Mouse (Mus musculus) kidney, adult 18-20 months (tissue): ENCODE results near the gene Sorbs1.

Experiments
- DNase-seq: peaks from one replicate; pipeline ENCODE4 v3.0.0; 2021

Sorbs1 gene

DNA sequence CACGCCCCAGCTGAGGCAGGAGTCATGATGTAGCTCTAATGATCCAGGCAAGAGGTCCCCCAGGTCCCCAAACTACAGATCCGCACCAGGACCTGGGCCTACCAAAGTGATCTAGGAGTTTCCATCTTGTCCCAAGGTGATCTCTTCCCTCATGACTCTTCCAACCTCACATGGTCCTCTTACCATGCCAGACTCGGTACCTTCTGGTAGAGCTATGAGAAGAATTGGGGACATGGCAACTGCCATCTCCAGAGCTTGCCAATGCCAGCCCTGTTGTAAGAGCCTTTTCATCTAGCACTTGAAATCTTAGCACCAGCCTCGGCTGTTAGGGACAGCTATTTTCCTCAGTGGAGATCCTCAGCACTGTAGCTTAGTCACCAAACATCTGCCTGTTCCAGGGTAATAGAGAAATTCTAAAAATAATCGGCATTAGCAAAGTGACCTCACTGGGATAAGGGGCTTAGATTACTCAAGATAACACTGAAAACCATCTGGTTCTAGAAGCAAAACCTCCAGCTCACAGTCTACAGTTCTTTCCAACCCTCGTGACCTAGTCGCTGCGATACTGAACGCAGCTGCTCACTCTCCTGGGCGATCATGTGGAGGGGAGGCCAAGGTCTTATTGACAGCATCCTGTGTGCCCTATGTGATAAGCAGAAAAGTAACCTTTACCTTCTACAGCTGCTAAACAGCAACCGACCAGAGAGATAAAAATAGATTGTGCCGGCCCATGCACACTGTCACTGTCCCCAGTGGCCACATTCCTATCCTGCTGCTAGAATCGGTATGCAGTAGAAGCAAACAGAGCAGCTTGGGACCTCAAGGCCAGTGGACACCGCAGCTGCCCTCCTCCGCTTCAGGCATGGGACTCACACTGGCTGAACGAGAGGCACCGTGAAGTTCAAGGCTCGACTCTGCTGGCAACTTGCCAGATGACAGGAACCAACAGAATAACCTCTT, 143.4 kb downstream of the Sorbs1 start:
- no peak for DNase-seq

DNA sequence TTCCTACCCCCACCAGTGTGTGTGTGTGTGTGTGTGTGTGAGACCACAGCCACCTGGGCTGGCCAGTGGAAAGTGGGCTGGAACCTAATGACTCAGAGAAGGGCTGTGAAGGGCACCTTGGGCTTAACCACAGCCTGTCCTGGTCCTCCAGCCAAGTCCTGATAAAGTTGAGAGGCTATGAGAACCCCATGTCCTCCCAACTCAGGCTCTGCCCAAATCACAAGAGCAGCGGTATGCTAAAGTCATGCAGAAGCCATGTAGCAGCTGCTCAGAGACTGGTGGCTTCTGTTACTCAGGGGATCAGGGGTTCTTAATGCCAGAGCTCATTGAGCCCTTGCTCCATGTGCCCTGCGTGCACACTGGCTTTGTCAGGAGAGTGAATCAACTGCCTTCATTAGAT, 145.1 kb downstream of the Sorbs1 start:
- no peak for DNase-seq

DNA sequence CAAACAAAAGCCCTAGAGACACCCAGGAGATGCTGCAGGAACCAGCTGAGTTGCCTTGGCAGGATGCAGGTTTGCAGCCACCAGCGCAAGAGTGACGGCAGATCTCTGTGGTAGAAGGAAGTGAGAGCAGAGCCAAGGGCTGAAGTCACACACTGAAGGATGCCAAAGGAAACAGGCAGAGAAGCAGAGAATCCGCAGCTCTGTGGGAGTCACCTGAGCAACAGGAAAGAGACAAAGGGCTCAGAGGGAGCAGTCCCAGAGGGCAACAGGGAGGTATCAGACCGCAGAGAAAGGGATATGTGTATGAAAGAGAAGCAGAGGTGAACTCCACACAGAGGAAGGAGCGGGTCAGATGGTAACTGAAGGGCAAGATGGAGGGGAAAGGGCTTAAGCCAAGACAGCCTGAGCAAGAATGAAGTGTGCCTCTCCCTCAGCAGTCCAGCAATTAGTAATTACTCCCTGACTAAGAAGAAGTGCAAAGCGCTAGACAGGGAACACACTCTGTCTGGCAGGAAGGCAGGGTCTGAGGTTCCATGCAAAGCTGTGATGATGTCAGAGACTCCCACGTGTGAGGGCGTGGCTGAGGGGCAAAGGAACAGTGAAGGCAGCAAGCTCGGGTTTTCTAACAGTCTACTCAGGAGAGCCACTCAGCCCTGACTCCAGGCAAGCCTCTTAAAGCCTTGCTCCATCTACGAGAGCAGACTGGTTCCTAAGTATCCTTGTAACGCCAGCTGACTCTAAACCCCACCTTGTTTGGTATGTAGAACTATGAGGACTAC, 147.2 kb downstream of the Sorbs1 start:
- peak; percentile 60 for DNase-seq

DNA sequence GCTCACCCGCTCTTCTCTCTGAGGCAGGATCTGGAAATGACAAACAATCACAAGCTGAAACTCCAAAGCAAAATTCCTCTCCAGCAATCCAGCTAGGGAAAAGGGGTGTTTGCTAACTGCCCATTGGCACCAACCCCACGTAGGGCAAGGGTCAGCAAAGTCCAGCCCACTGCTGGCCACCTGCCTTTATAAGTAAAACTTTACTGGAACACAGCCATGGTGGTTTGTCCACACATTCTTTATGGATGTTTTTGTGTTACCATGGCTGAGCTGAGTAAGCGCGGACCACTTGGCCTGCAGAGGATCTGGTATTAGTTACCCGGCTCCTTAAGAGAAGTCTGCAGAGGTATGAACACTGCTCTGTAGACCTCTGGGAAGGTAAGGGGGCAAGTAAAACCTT, 148.4 kb downstream of the Sorbs1 start:
- DNase-seq, result peak; percentile 84

DNA sequence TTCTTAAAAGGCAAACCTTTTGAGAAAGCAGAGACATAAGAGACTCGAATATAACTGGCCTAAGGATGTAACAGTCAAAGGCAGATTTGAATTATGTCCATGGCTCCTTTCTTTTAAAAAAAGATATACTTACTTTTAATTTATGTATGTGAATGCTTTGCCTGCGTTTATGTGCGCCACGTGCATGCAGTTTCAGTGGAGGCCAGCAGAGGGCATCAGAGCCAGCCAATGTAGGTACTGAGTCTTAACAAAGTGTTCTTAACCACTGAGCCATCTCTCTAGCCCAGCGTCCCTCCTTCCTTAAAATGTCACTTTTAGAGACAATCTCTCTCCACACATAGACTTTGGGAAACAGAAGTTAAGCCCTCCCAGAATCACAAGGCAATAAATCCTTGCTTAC, 150.1 kb downstream of the Sorbs1 start:
- no peak for DNase-seq

DNA sequence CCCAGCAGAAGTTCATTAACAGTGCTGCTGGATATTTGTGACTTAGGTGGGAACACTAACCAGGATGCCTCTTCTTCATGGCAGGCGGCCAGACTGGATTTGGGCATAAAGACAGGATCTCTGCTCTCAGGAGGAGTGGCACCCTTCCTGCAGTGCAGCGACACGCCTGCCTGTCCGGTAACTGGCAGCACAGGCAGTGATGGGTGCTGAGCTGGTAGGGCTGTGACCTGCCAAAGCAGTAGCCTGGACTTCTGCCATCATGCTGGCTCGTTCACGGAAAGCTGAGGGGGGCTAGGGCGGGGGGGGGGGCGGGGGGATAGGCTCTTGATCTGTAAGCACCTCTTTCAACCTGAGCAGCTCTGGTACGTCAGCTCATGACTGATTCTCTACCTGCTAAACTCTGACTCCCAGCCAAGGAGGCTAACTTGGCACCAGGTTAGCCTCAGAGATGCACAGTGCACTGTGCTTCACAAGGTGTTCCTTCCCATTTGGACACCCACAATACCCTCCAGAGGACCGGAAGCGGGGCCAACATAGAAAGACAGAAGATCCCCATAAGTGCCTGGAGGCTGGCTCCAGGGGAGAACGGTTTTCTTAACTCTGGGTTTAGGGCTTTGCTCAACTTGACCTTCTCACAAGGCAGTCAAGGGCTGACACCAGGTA, 151.2 kb downstream of the Sorbs1 start:
- DNase-seq, result no peak

DNA sequence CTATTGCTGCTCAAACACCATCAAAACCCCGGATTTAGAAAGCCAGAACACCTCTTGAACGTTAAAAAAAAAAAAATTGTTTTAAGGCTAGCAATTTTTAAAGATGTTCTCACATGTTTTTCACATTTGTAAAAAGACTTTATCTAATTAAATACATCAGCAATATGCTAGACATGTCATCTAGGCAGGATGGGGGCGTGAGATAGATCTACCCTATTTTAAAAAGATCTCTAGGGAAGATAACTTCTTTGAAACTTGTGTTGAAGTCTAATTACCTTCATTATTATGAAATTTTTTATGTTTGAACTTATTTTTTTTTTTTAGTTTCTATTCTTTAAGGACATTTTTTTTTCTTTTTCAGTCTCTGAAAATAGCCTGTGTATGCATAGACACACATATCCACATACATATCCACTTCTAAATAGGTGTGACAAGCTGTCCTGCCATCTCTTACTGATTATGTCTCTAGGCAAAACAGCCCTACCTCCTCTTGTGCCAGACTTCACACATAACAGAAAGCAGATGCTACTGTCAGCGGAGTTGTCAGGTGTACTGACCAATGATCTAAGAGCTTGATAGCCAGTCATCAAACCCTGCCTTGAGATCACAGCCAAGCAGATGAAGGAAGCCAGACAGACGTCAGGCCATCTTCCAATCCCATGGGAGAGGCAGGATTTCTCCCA, 153.7 kb downstream of the Sorbs1 start:
- DNase-seq, result no peak

DNA sequence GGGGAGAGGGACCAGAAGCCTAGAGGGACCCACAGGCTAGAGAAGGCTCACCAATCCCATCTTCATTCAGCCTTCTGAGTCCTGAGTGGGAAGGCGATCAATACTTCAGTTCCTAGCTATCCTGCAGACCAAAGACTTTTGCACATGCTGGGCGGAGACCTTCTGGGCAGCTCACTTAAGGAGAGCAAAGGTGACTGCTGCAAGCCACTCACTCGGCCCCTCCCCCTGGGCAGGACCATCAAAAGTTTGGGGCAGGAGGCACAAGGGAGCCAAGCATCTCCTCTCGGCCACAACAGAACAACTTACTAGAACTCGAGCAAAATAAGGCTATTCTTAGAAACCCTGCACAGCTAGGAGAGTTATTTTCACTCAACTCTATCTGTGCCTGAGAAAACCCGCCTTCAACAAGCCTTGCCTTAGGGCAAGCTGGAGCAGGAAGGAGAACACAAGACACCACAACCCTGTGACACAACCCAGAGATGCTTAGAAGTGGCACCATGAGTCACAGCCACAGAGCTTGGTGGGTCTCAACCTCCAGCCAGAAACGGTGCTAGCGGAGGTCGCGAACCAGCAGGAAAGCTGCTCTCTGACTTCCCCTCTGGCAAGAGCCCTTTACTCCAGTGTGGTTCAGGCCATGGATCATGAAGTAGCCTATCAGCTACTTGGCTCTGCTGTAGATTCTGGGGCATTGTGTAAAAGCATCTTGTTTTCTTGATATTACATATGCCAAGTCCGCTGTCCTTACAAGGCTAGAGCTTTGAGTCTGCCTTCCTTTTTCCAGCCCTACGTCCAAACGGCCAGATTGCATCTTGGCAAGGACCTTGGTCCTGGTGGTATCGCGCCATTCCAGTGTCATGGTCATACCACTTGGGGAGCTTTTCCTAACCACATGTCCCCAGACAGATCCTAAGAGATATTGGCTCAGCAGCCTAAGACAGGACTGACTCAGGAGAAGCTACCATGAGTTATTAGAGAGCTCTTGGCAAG, 156.8 kb downstream of the Sorbs1 start:
- peak; percentile 44 for DNase-seq

DNA sequence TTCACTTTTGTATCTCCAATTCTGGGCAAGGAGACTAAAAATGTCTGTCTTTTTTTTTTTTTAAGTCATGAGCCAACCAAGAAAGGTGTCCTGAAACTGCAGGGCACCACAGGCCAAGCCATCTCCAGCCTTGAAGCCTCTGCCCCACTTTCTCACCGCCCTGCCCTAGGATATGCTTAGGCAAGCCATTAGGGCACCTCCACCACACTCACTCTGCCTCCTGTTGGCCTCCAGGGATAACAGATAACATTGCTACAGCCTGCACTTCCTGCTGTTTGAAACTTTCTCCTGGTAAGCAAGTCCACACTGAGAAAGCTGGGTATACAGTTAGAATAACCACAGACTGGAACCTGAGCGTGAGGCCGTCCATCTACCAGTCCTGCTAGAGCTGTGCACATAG, 158.5 kb downstream of the Sorbs1 start:
- no peak for DNase-seq

DNA sequence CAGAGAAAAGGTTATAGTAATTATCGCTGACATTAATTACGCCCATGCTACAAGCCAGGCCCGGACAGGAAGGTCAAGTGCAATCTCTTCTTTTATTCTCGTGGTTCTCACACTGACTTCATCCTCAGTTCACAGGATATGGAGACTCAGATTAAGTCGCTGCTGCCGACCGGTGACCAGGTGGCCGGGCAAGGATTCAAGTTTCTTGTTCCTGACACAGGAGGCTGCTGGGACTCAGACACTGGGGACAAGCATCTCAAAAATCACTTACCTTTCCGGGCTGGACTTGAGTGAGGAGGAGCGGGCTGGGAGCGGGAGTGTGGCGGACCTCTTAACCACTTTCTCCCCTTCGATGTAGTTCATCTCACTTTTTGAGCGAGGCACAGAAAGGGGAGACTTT, 161.6 kb downstream of the Sorbs1 start:
- DNase-seq, result no peak

DNA sequence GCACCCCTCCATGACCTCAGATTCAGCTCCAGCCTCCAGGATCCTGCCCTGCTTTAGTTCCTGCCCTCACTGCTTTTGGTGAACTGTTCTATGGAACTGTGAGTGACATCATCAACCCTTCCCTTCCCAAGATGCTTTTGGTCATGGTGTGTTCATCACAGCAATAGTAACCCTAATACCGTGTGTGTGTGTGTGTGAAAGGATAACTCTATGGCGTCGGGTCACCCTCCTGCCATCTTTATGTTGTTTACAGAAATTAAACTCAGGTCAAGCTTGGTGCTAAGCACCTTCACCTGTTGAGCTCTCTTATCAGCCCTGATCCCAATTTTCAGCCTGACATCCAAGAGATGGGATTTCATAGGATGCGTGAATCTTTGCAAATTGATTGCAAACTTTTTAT, 162.7 kb downstream of the Sorbs1 start:
- DNase-seq, result no peak

DNA sequence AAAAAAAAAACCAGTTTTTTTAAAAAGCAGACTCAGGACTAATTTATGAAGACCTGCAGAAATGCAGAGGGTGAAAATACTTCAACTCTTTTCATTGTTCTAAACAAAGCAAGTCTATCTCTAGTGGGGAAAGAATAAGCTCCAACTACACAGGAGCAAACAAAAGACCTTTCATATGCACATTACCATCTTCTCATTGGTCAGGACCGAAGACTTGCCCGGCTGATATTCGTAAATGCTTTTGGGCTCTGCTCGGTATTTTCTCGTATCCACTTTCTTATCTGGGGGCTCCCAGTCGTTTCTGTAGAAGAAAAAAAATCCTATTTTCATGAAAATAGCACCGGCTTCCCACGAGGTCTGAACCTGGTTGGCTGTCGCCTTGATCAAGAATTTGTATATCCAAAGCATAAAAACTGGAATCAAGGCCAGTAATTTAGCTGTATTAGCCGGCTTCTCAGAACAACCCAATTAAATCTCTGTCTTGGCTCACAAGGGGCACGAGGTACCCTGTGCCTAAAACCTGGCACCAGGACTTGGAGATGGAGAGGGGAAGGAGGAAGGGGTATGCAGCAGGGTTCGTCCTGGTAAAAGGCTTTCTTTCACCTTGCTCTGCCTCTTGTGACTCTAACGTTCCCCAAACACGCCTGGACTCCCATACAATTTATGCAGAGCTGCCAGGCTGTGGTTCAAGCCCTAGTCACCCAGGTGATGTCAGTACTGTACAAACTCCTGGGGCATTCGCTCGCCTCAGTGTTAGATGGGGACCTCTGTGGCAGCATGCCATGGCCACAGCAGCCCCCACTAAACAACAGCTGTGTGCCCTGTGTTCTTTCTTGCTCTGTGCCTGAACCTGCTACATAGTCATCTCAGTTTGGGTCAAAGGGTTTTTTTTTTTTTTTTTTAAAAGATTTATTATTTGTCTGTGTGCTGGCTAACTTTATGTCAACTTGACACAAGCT, 163.6 kb downstream of the Sorbs1 start:
- no peak for DNase-seq

DNA sequence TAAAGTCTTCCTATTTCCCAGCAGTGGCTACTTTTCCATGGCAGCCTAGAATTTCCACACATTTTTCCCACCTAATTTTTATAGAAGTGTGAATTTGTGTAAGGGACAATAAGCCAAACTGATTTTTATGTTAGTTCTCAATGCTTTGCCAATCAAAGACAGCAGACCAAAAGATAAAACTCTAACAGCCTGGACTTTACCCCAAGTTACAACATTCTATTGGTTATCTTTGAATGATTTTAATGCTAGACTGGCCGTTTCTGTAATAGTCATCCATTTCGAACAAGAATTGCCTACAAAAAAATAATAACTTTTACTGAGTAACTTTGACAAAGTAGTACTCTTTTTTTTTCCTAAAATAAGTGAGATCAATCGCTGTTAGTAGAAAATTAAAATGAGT, 164.3 kb downstream of the Sorbs1 start:
- no peak for DNase-seq

DNA sequence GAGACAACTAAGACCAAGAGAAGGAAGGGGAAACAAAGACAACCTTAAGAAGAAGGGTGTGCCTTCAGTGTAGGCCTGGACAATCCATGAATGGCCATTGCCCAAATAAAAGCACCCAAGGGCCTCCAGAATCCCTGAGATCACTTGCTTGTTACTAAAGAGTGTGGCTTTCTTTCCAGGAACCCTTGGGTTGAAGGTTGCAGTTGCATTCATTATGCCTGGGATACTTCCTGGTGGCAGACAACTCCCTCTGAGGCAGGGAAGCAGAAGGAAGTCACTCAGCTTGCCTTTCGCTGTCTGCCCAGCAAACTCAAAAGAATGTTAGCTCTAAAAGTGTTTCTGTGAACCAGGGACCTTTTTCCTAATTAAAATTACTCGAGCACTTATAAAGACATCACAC, 164.9 kb downstream of the Sorbs1 start:
- DNase-seq, result no peak

DNA sequence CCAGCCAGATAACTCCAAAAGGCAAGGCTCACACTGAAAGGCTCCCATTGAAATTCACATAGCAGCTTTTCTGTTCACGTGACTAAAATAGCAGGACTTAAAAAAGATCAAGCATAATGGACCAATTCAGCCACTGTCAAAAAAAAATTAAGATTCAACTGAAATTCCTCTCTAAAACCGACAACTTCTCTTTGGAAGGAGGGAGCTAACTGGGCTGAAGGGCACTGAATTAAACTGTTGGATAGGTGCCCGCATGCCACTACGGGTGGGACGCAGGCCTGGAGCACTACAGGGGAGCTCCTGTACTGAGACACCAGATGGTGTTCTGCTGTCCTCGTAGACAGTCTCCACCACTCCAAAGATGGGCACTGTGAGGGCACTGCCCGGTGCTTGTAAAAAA, 165.4 kb downstream of the Sorbs1 start:
- no peak for DNase-seq

DNA sequence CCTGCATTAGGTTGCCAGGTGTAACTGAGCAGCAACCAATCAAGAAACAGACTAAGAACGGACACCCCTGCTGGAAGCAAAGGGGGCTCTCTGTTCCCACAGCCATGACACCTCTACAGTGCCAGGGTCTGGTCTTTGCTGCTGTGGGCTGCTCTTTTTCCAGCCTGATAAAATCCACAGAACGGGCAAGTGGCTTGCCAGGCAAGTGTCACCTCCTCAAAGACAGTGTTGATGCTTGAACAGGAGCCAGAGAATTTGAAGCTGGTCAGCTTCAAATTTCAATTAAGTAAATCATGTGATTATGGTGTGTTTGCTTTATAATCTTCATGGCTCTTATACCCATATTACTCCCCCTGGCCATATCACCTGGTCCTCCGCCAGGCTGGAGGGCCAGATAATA, 166.7 kb downstream of the Sorbs1 start:
- no peak for DNase-seq

DNA sequence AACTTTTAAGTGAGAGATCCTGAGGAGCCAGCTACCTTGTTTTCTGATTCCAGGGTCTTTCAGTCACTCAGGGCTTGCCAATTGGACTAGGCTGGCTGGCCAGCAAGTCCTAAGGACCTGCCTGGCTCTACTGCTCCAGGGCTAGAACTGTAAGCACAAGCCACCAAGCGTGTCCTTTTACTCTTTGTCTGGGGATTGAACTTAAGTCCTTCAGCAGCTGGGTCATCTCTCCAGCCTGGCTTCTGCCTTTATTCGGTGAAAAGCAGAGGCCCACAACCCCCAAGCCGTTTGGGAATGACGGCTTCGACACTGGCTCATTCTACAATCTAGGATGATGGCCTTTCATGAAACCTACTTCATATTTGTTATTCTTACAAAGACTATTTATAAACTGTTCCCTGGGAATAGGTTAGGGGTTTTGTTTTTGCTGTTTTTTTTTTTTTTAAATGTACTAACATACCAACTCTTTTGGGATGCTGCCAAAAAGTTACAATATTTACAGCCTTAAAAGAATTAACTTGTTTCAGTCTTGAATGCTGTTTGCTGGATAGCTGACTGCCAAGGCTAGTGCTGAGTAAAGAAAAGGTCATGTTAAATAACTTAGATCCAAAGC, 167.2 kb downstream of the Sorbs1 start:
- no peak for DNase-seq

DNA sequence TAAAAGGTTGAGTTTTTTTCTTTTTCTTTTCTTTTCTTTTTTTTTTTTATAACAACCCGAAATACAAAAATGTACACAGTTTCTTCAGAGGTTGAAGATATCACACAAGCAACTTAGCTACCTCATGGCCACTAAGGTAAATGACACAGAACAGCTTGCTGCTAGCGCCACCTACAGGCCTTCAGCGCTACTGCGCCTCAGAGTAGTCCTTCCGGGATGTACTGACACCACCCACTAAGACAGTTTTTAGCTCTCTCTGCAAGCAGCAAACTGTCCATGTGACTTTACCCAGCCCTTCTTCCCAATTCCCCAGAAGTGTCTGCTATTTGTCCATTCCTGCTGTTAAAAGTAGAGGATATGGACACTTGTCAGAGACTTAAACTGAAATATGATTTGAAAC, 167.9 kb downstream of the Sorbs1 start:
- DNase-seq, result peak; percentile 63

DNA sequence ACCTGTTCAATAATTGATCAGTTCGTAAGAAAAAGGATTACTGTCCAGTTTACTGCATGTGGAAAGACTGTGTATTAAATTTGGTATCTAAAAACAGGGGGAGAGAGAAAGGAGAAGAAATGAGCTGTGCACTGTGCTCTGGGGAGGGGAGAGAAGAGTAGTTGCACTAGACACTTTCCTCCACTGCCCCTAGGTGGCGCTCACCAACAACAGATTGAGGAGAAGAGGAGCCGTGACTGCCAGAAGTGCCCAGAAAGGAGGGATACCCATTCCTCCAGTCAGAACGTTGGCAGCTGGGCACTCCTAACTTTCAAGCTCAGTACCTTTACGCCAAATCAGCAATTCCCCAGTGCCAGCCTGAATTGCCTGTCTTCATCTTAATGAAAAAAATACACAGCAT, 170.6 kb downstream of the Sorbs1 start:
- DNase-seq, result peak; percentile 82

DNA sequence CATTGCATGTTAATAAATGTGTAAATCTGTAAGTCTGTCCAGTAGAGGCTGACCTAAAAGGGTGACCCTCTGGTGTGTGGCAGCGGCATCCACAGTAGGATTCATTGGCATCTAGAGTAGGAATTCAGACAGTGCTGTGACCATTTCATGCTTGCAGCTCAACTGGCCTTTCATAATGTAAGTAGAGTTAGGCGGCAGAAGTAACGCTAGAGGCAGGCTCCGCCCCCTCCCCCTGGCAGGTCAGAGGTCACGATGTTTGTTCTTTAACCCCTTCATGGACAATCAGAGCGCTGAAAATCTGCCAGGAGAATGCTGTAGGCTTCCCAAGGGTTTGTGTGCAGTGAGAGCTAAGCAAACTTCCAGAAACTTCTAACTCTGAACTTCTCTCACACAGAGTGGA, 172.4 kb downstream of the Sorbs1 start:
- DNase-seq, result no peak
